Mouse (Mus musculus): ENCODE results near the gene Bcap29. TPM values are rescaled to one million over a fixed set of nuclear protein-coding genes. Genes with fewer than 3 reads are reported as not detected.

Bcap29 gene
- polyA plus RNA-seq, 1 experiment = 9.3 TPM

- TF ChIP-seq MAX (IDR thresholded peaks at IDR 0.05; ENCODE audit: low read depth) (no peak), E2F4 (IDR thresholded peaks at IDR 0.05; ENCODE audit: insufficient read depth) (no peak), CEBPB (IDR thresholded peaks at IDR 0.05; ENCODE audit: insufficient read depth, poor library complexity, severe bottlenecking) (no peak), MYOD1 (IDR thresholded peaks at IDR 0.05; ENCODE audit: control insufficient read depth in 1 of 3, insufficient read length in 2 of 3, low read depth in 2 of 3) (no peak), TCF12 (IDR thresholded peaks at IDR 0.05; ENCODE audit: insufficient read depth, poor library complexity, severe bottlenecking) (no peak), SRF (IDR thresholded peaks at IDR 0.05; ENCODE audit: control insufficient read depth, insufficient read length, low read depth) (no peak), POLR2A (IDR thresholded peaks at IDR 0.05; ENCODE audit: insufficient read length, low read depth) (no peak), USF1 (IDR thresholded peaks at IDR 0.05; ENCODE audit: low read depth) (no peak), POLR2AphosphoS2 (IDR thresholded peaks at IDR 0.05; ENCODE audit: insufficient read length, low read depth) (no peak), TCF3 (IDR thresholded peaks at IDR 0.05; ENCODE audit: insufficient read length, low read depth) (no peak), MYOG (IDR thresholded peaks at IDR 0.05; ENCODE audit: control insufficient read depth in 1 of 3, insufficient read depth in 1 of 3, insufficient read length in 2 of 3, low read depth in 2 of 3) (no peak)
- Histone ChIP-seq H3K4me3 (no peak overlapping the region), H3ac (ENCODE audit: control insufficient read depth, insufficient read length) (no peak overlapping the region), H3K36me3 (ENCODE audit: control insufficient read depth, insufficient read depth) (no peaks in the 10 kb centered on the region), H3K4me2 (ENCODE audit: low read depth) (peak overlapping the region; percentile 21), H3K79me2 (ENCODE audit: control insufficient read depth, insufficient read depth) (no peaks in the 10 kb centered on the region), H3K27me3 (ENCODE audit: control insufficient read depth, insufficient read depth, insufficient read length) (no peaks in the 10 kb centered on the region)
Observed at GRCm38 (mm10) chr12:31541541-31541940, 92.9 kb downstream of the Bcap29 start.

Other genes starting within 250 kb of the Bcap29 start
- gene Slc26a3, start 243.8 kb downstream of the Bcap29 start, polyA plus RNA-seq (2012; fragmentation: generic; extraction: Trizol) = not detected
- gene Cbll1, start 135.0 kb downstream of the Bcap29 start, polyA plus RNA-seq (2012; fragmentation: generic; extraction: Trizol) = 8.6 TPM
- 0.12 TPM for gene Slc26a4, start 74.7 kb downstream of the Bcap29 start, polyA plus RNA-seq (2012; fragmentation: generic; extraction: Trizol)
- 5.8 TPM for gene Dus4l, start 20.2 kb upstream of the Bcap29 start, polyA plus RNA-seq (2012; fragmentation: generic; extraction: Trizol)
- gene Cog5, start 20.2 kb upstream of the Bcap29 start, polyA plus RNA-seq (2012; fragmentation: generic; extraction: Trizol) = 10.2 TPM
- 0.04 TPM for gene Gpr22, start 79.3 kb upstream of the Bcap29 start, polyA plus RNA-seq (2012; fragmentation: generic; extraction: Trizol)

Data from myocyte (in vitro differentiated cells).